Mouse (Mus musculus) A20 (cell line): ENCODE measurements around the gene Calm1.

Source experiments
- DNase-seq: peaks from one replicate; pipeline ENCODE4 v3.0.0-alpha.2; 2011; ENCODE audit warnings: low read depth, low spot score

The Calm1 gene

GRCm38 (mm10) chr12:100198967-100199660 lies at the start of gene Calm1:
TSS of gene Calm1 (plus strand) at chr12:100199435.
- DNase-seq = peak; percentile 97

- no peak for DNase-seq
Measured at GRCm38 (mm10) chr12:100152466-100152865, 46.8 kb upstream of the Calm1 start.

- peak; percentile 97 for DNase-seq
Measured at GRCm38 (mm10) chr12:100159261-100159975, 39.8 kb upstream of the Calm1 start, which contains the start of gene Nrde2. TSS of gene Nrde2 (minus strand) at chr12:100159653.

- no peak for DNase-seq
Measured at GRCm38 (mm10) chr12:100164991-100165500, 34.2 kb upstream of the Calm1 start.

- DNase-seq = peak; percentile 52
Measured at GRCm38 (mm10) chr12:100166177-100166576, 33.1 kb upstream of the Calm1 start.

GRCm38 (mm10) chr12:100166939-100167338 lies 32.3 kb upstream of the Calm1 start:
- no peak for DNase-seq

- DNase-seq = no peak
Measured at GRCm38 (mm10) chr12:100167502-100167901, 31.7 kb upstream of the Calm1 start.

GRCm38 (mm10) chr12:100167931-100168871 lies 31.0 kb upstream of the Calm1 start:
- DNase-seq = peak; percentile 86

- no peak for DNase-seq
Measured at GRCm38 (mm10) chr12:100172481-100172880, 26.8 kb upstream of the Calm1 start.

GRCm38 (mm10) chr12:100176469-100177056 lies 22.7 kb upstream of the Calm1 start:
- no peak for DNase-seq

- no peak for DNase-seq
Measured at GRCm38 (mm10) chr12:100178898-100179440, 20.3 kb upstream of the Calm1 start.

GRCm38 (mm10) chr12:100180802-100181201 lies 18.4 kb upstream of the Calm1 start:
- DNase-seq = no peak

GRCm38 (mm10) chr12:100182676-100183075 lies 16.6 kb upstream of the Calm1 start:
- DNase-seq = peak; percentile 52

GRCm38 (mm10) chr12:100183970-100184369 lies 15.3 kb upstream of the Calm1 start:
- DNase-seq = peak; percentile 85

GRCm38 (mm10) chr12:100184976-100185375 lies 14.3 kb upstream of the Calm1 start:
- DNase-seq = peak; percentile 58

- peak; percentile 85 for DNase-seq
Measured at GRCm38 (mm10) chr12:100185897-100186296, 13.3 kb upstream of the Calm1 start.

- DNase-seq = peak; percentile 78
Measured at GRCm38 (mm10) chr12:100186376-100186775, 12.9 kb upstream of the Calm1 start.

GRCm38 (mm10) chr12:100187013-100187755 lies 12.1 kb upstream of the Calm1 start:
- DNase-seq = peak; percentile 98

- no peak for DNase-seq
Measured at GRCm38 (mm10) chr12:100187756-100188430, 11.3 kb upstream of the Calm1 start.

- DNase-seq = no peak
Measured at GRCm38 (mm10) chr12:100190802-100191201, 8.4 kb upstream of the Calm1 start.
